Mouse (Mus musculus) retina, postnatal 7 days (tissue): ENCODE data around the gene Stk39.
"Not testable (repeated sequence)": the region's sequence is repeated elsewhere in the genome, so short reads cannot be mapped to it uniquely, and the experiment has no call there.

Source experiments
- DNase-seq: peaks from one replicate; pipeline ENCODE4 v3.0.0-alpha.2; 2012; ENCODE audit warnings: low read depth, low spot score

The Stk39 gene

DNA sequence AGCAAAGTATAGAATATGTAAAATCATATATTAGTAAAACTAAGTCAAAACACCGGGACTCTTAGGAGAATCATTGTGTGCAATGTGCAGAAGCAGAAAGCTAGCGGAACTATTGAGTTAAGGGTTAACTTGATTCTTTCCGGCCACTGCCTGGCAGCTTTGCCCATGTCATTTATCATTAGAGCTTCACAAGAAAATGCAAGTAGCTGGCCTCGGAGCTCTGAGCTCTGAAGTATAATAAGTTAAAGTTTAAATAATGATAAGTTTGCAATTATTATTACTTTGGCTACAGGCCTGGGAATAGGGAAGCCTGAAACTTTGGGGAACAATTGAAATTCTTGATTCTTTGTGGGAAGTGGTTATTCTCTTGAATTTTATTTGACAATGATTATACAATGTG, 232.7 kb downstream of the Stk39 start:
- DNase-seq: not testable (repeated sequence)

- DNase-seq: no peak
Observed at GRCm38 (mm10) chr2:68232929-68233328, 239.1 kb downstream of the Stk39 start.

- no peak for DNase-seq
Observed at GRCm38 (mm10) chr2:68229872-68230271, 242.2 kb downstream of the Stk39 start.

DNA sequence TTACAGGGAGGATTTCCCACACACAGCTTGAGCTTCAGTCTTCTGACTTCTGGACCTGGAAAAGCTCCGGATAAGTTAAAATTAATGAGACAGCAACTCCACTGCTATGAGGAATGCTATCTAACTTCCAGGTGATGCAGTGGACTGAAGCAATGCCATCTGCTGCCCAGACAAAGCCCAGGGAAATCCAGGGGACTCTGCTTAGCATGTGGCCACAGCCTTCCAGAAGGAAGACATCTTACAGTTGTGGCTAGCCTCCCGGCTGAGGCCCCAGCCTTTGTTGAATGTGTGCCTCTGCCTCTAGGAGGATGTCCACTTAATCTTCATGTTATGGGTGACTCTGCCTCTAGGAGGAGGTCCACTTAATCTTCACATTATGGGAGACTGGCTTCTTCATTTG, 243.0 kb downstream of the Stk39 start:
- no peak for DNase-seq

- DNase-seq: no peak
Observed at GRCm38 (mm10) chr2:68222227-68222873, 249.7 kb downstream of the Stk39 start.

- no peak for DNase-seq
Observed at GRCm38 (mm10) chr2:68221226-68221625, 250.8 kb downstream of the Stk39 start.

- no peak for DNase-seq
Observed at GRCm38 (mm10) chr2:68219823-68220222, 252.2 kb downstream of the Stk39 start.

DNA sequence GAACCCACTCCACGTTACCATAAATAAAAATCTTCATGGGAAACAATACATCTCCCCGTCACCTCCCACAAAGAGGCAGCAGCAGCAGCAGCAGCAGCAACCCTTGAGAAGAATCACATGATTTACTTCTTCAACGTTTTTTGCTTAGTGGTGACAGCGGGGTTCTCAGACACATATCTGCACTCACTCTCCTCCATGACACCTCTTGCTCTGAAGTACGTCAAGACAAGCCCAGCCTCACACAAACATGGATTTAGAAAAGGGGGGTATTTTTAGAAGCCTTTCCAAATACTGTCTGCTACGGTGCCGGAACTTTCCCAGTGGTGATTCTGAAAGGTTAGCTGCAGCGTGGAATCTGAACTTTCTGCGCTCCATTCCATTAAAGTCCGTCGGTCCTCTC, 256.9 kb downstream of the Stk39 start:
- DNase-seq: no peak

- DNase-seq: no peak
Observed at GRCm38 (mm10) chr2:68214400-68214799, 257.7 kb downstream of the Stk39 start.

GRCm38 (mm10) chr2:68211443-68211842, 260.6 kb downstream of the Stk39 start:
- DNase-seq: no peak

DNA sequence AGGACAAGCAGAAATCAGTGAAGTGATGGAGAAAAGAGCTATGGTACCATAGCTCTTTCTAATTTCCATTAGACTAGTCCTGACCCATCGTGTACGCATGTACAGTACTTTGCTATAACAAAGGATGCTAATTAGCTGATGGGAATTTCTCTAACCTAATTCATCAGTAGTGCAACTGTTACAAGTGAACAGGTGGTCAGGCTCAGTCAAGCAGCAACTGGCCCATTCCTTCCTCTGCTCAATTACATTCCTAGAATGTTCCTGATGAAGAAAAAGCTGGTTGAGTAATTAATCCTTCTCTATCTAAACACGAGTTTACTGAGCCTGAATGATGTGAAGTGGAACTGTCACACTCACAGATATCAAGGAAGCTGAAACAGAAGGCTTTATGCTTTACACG, 275.8 kb downstream of the Stk39 start:
- DNase-seq: no peak

GRCm38 (mm10) chr2:68194444-68194843, 277.6 kb downstream of the Stk39 start:
- DNase-seq: no peak

- DNase-seq: no peak
Observed at GRCm38 (mm10) chr2:68193465-68193837, 278.6 kb downstream of the Stk39 start.

- no peak for DNase-seq
Observed at GRCm38 (mm10) chr2:68192605-68193464, 279.2 kb downstream of the Stk39 start.

GRCm38 (mm10) chr2:68176425-68176824, 295.6 kb downstream of the Stk39 start:
- DNase-seq: no peak

DNA sequence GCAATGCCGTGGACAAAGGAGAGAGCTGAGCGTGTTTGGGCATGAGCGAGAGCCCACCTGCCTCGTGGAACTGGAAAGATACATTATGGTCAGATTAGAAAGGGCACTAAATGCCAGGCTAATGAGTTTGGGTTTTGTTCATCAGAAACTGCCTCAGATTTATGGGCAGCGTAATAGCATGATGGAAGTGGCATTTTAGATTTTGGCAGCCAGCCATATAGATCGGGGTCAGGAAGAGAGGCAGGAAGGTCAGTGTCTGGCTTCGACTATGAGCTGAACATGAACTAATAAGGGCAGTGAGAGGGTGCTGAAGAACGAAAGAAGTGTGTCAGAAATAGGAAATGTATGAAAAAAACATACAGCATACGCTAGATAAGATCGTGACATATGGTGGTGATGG, 300.8 kb downstream of the Stk39 start:
- DNase-seq: peak; percentile 13

DNA sequence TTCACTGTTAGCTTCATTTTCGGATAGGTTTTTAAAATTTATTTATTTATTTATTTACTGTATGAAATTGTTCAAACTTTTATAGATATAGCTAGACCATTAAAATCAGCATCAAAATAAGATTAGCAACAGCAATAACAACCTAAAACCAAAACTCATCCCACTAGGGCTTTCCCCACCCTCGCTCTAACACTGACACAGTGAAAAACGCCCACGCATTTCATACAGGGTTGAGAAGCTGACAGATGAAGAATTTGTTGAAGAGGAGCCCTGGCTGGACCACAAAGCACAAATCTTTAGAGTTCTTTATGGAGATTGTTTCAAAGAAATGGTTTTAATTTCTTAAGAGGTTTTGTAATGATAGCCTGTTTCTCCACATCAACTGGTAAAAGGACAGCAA, 310.1 kb downstream of the Stk39 start:
- no peak for DNase-seq

DNA sequence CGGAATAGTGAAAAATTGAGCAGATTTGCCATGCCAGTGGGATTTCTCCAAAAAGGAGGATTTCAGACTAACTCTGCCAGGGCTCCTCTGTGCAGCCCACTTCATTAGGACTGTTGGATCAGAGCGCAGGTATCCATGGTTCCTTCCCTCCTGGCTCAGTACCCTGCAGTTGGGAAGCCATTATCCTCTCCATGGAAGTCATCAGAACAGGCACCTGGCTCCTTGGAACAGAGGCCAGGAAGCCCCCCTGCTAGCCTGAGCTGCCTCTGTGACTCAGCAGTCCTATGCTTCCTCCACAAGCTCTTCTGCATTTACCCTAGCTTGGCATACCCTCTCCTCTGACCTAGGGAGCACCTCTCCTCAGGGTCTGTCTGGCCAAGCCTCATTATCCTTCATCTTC, 311.5 kb downstream of the Stk39 start:
- DNase-seq: no peak
